In genomic region chr16:23501288-23501687, GRCm38 (mm10) we compare ENCODE assay signal across 32 mouse cellular contexts. TPM values are rescaled to one million over a fixed set of nuclear protein-coding genes. Genes with fewer than 3 reads are reported as not detected.
DNase-seq lines count a peak whose midpoint lies in the region; ATAC-seq lines count a peak whose summit lies in the region.
"Had no signal": no experiment of that assay in that cellular context is flagged by ENCODE, and none has a peak within 500 bp of the region (broad histone marks: within the 10 kb centered on the region; RNA-seq: fewer than 3 reads in every experiment).

No protein-coding gene starts in this region.

- intact Hi-C loops in heart, postnatal 10 days (cut with DNase I): loop anchor here (1.0 kb wide), 1 partner anchor 16 kb away; no protein-coding TSS in a partner anchor

- H3K9me3 ChIP-seq in heart, embryonic 13.5 days: no peaks in the 10 kb centered on the region
- no peaks in the 10 kb centered on the region for H3K9me3 ChIP-seq in heart, embryonic 16.5 days (replicated peaks; ENCODE audit: control insufficient read depth, low read length)
- H3K9me3 ChIP-seq in liver, embryonic 13.5 days (replicated peaks): no peaks in the 10 kb centered on the region
- H3K9me3 ChIP-seq: embryonic facial prominence, embryonic 10.5 days; embryonic facial prominence, embryonic 15.5 days; G1E; hindbrain, embryonic 10.5 days; kidney, embryonic 15.5 days; limb, embryonic 12.5 days; midbrain, embryonic 15.5 days; neural tube, embryonic 15.5 days had no signal

- H3K4me2 ChIP-seq in heart, embryonic 13.5 days: peak overlapping the region; percentile 29; the same call in 1 of the 2 replicates
- no peak overlapping the region for H3K4me2 ChIP-seq in heart, embryonic 16.5 days (ENCODE audit: low read depth, low read length)
- H3K4me2 ChIP-seq in liver, embryonic 13.5 days: peak overlapping the region; percentile 15
- H3K4me2 ChIP-seq: embryonic facial prominence, embryonic 15.5 days; kidney, embryonic 15.5 days; limb, embryonic 12.5 days; midbrain, embryonic 15.5 days; neural tube, embryonic 15.5 days had no signal

- no peak overlapping the region for H3K4me3 ChIP-seq in heart, embryonic 13.5 days
- H3K4me3 ChIP-seq in heart, embryonic 16.5 days (ENCODE audit: low read length): no peak overlapping the region
- no peak overlapping the region for H3K4me3 ChIP-seq in liver, embryonic 13.5 days (replicated peaks)
- H3K4me3 ChIP-seq: embryonic facial prominence, embryonic 10.5 days; embryonic facial prominence, embryonic 15.5 days; hindbrain, embryonic 10.5 days; kidney, embryonic 15.5 days; limb, embryonic 12.5 days; midbrain, embryonic 15.5 days; neural tube, embryonic 15.5 days had no signal

- peak; percentile 81 for DNase-seq in heart, adult 11 months
- no peak for DNase-seq in heart, postnatal 4 days
- no peak for DNase-seq in heart, postnatal 10 days
- no peak for DNase-seq in liver, embryonic 13.5 days
- no peak for DNase-seq in thymus, postnatal 0 days (ENCODE audit: low spot score)
- DNase-seq in retina, embryonic 14.5 days (ENCODE audit: low spot score): no peak
- DNase-seq: adrenal gland, adult 8-10 months; cerebellum, adult 8-10 months; cerebellum, postnatal 25 days; gastrocnemius, postnatal 36 days; kidney, adult 18-20 months; kidney, postnatal 25 days; lung, adult 2 months; lung, postnatal 10 days; right cerebral cortex, adult 18-20 months; spleen, adult 18-20 months; thymus, adult 18-20 months; thymus, postnatal 36 days had no signal

- no peak for ATAC-seq in heart, embryonic 13.5 days (ENCODE audit: extremely low read depth, insufficient number of reproducible peaks, low FRiP score, low TSS enrichment)
- no peak for ATAC-seq in heart, embryonic 16.5 days (replicated peaks; ENCODE audit: extremely low read depth, insufficient read depth, low FRiP score)
- peak; percentile 29; the same call in 1 of the 2 replicates for ATAC-seq in liver, embryonic 13.5 days (ENCODE audit: low read depth)
- ATAC-seq: forebrain, embryonic 14.5 days; hindbrain, embryonic 16.5 days; midbrain, embryonic 15.5 days had no signal

- H3K27me3 ChIP-seq in heart, embryonic 13.5 days (replicated peaks): peaks cover 14% of the 10 kb centered on the region
- H3K27me3 ChIP-seq in heart, embryonic 16.5 days (ENCODE audit: control insufficient read depth, insufficient read depth, low read length): no peaks in the 10 kb centered on the region
- H3K27me3 ChIP-seq in liver, embryonic 13.5 days: no peaks in the 10 kb centered on the region
- H3K27me3 ChIP-seq: embryonic facial prominence, embryonic 15.5 days; kidney, embryonic 15.5 days; limb, embryonic 12.5 days; midbrain, embryonic 15.5 days; neural tube, embryonic 15.5 days had no signal

- peaks cover 93% of the 10 kb centered on the region for H3K4me1 ChIP-seq in heart, embryonic 13.5 days
- peaks cover 61% of the 10 kb centered on the region for H3K4me1 ChIP-seq in heart, embryonic 16.5 days (ENCODE audit: control insufficient read depth, insufficient read depth, low read length)
- H3K4me1 ChIP-seq in liver, embryonic 13.5 days (replicated peaks): peaks cover 95% of the 10 kb centered on the region

- 64% methylated on average over 2 of the region's 2 CpGs for WGBS in heart, embryonic 13.5 days
- WGBS in heart, embryonic 16.5 days: 61% methylated on average over 2 of the region's 2 CpGs
- WGBS in liver, embryonic 13.5 days (ENCODE audit: insufficient replicate concordance): 57% methylated on average over 2 of the region's 2 CpGs

- H3K36me3 ChIP-seq in heart, embryonic 13.5 days: no peaks in the 10 kb centered on the region
- no peaks in the 10 kb centered on the region for H3K36me3 ChIP-seq in heart, embryonic 16.5 days (ENCODE audit: control insufficient read depth, insufficient read depth)
- no peaks in the 10 kb centered on the region for H3K36me3 ChIP-seq in liver, embryonic 13.5 days
- H3K36me3 ChIP-seq: embryonic facial prominence, embryonic 10.5 days; embryonic facial prominence, embryonic 15.5 days; G1E; hindbrain, embryonic 10.5 days; kidney, embryonic 15.5 days; limb, embryonic 12.5 days; midbrain, embryonic 15.5 days; neural tube, embryonic 15.5 days had no signal

- peak overlapping the region; percentile 86 for H3K27ac ChIP-seq in heart, embryonic 13.5 days (replicated peaks)
- H3K27ac ChIP-seq in heart, embryonic 16.5 days (ENCODE audit: low read length): peak overlapping the region; percentile 64
- H3K27ac ChIP-seq in liver, embryonic 13.5 days: peak overlapping the region; percentile 77
- H3K27ac ChIP-seq: embryonic facial prominence, embryonic 10.5 days; embryonic facial prominence, embryonic 15.5 days; hindbrain, embryonic 10.5 days; kidney, embryonic 15.5 days; limb, embryonic 12.5 days; macrophage; midbrain, embryonic 15.5 days; neural tube, embryonic 15.5 days had no signal

- H3K9ac ChIP-seq in heart, embryonic 13.5 days: 0 out of 2 replicates have a peak overlapping the region, but pooled peaks have one; percentile 37
- H3K9ac ChIP-seq in heart, embryonic 16.5 days (ENCODE audit: low read length): no peak overlapping the region
- peak overlapping the region; percentile 18; the same call in 1 of the 2 replicates for H3K9ac ChIP-seq in liver, embryonic 13.5 days
- H3K9ac ChIP-seq: embryonic facial prominence, embryonic 15.5 days; kidney, embryonic 15.5 days; limb, embryonic 12.5 days; midbrain, embryonic 15.5 days; neural tube, embryonic 15.5 days had no signal

RNA-seq across cellular contexts. Expression of gene Rtp4, which starts 18.8 kb away (rescaled TPM):
- total RNA-seq in heart, postnatal 4 days (2021): 1 to 10 TPM; 1.8 to 2.1 TPM
- polyA plus RNA-seq in heart, embryonic 13.5 days (2015; fragmentation: Nextera tagmentation; extraction: Ambion mirVana): 9.3 and 9.5 TPM in 2 replicates
- total RNA-seq in heart, postnatal 10 days (2021): 1 to 10 TPM; 1.7 to 2.1 TPM
- 7.1 and 11.4 TPM in 2 replicates for polyA plus RNA-seq in heart, embryonic 16.5 days (2015; fragmentation: Nextera tagmentation; extraction: Ambion mirVana)
- 6.5 and 6.7 TPM in 2 replicates for polyA plus RNA-seq in liver, embryonic 13.5 days (2015; fragmentation: Nextera tagmentation; extraction: Ambion mirVana)
- polyA plus RNA-seq in thymus, postnatal 0 days (2015; fragmentation: Nextera tagmentation; extraction: Ambion mirVana): 69.8 and 76.3 TPM in 2 replicates
- polyA plus RNA-seq: G1E had no signal

RNA-seq across cellular contexts. Expression of gene Masp1, which starts 19.3 kb away (rescaled TPM):
- 10 to 100 TPM; 22.6 to 26.2 TPM for total RNA-seq in heart, postnatal 4 days (2021)
- 10.4 and 13.3 TPM in 2 replicates for polyA plus RNA-seq in heart, embryonic 13.5 days (2015; fragmentation: Nextera tagmentation; extraction: Ambion mirVana)
- 10 to 100 TPM; 24.5 TPM for total RNA-seq in heart, postnatal 10 days (2021)
- 13.6 and 13.8 TPM in 2 replicates for polyA plus RNA-seq in heart, embryonic 16.5 days (2015; fragmentation: Nextera tagmentation; extraction: Ambion mirVana)
- 14.3 and 17.8 TPM in 2 replicates for polyA plus RNA-seq in liver, embryonic 13.5 days (2015; fragmentation: Nextera tagmentation; extraction: Ambion mirVana)
- 0.17 and 0.26 TPM in 2 replicates for polyA plus RNA-seq in thymus, postnatal 0 days (2015; fragmentation: Nextera tagmentation; extraction: Ambion mirVana)
- total RNA-seq: megakaryocyte-erythroid progenitor cell, adult 5-6 weeks had no signal
- polyA plus RNA-seq: G1E had no signal
